Mouse (Mus musculus): Measurements from ENCODE around the gene Bicral. TPM values are rescaled to one million over a fixed set of nuclear protein-coding genes. Genes with fewer than 3 reads are reported as not detected.
"Not testable (repeated sequence)": the region's sequence is repeated elsewhere in the genome, so short reads cannot be mapped to it uniquely, and the experiment has no call there.

Gene Bicral
- total RNA-seq, 2 experiments from 2014 or later = 8.2 to 12.1 TPM

DNA sequence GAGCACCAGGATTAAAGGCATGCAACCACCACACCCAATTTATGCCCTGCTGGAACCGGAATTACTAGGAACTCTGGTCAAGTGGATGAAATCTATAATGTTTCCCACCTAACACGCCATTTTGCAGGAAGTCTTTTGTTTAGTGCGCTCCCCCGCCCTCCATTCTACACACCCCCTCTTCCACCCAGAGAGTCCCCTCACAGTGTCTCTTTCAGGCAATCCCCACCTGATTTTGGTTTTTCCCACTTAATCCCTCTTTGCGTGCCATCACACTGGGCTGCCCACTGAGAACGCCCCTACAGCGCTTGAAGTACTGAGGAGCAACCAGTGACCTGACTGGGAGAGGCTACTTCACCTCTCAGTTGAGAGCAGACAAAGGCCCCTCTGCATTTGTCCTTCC is 11.1 kb downstream of the Bicral start:
- intact Hi-C loops (cut with DNase I) = no loop called here
- DNase-seq = no peak

DNA sequence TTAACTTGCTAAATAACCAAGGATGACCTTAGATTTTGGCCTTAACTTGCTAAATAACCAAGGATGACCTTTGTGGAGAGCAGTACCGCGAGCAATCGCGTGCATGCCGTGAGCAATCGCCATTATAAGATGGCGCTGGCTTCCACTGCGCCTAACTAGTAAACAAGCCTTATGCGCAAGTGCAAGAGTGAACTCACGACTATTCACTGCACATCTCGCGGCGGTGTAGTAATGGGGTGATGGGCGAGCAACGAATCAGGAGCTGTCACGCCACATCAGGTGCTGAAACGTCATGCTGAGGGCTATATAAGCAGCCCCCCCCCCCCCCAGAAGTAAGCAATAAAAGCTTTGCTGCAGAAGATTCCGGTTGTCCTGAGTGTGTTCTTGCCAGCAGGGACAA is 11.7 kb downstream of the Bicral start:
- intact Hi-C loops (cut with DNase I) = not testable (repeated sequence)

DNA sequence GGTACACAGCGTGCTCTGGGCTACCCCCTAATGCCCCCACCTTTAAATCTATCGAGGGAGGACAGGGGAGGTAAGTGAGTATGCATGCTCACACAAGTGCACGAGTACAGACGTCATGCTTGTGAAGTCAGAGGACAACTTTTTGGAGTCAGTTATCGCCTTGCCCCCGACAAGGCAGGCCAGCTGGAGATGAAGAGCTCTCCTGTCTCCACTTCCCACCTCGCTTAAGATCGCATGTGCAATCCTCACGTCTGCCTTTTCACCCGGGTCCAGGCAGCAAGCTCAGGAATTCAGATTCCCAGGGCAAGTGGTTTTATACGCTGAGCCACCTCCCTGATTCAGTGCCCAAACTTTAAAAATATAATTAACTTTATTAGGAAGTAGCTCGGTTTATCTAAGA is 13.0 kb downstream of the Bicral start:
- DNase-seq = no peak
- intact Hi-C loops (cut with DNase I) = no loop called here

More for the DNA sequence above, 11.7 kb downstream of the Bicral start:
- DNase-seq = not testable (repeated sequence)

- DNase-seq = no peak
Measured at GRCm38 (mm10) chr17:46844811-46845210, 13.5 kb downstream of the Bicral start.

GRCm38 (mm10) chr17:46843716-46844115 is 14.6 kb downstream of the Bicral start:
- no peak for DNase-seq
- intact Hi-C loops (cut with DNase I) = no loop called here

More at GRCm38 (mm10) chr17:46844811-46845210, 13.5 kb downstream of the Bicral start:
- intact Hi-C loops (cut with DNase I) = no loop called here

DNA sequence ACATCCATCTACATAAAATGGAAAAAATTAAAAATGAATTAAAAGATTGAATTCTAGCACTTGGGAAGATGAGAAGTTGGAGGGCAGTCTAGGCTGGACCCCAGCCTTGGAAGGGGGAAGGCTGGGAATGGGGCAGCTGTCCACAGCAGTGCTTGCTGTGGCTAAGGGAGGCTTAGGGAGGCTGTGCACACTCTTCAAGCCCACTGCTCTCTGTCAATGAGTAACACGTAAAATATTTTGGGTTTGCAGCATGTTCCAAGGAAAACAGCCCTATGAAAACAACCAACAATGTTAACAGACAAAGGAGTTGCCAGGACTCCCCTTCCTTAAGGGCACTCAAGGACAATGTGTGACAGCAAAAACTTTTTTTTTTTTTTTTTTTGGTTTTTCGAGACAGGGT is 15.3 kb downstream of the Bicral start:
- intact Hi-C loops (cut with DNase I) = no loop called here
- DNase-seq = no peak

GRCm38 (mm10) chr17:46840304-46841010 is 17.8 kb downstream of the Bicral start:
- no peak for DNase-seq

GRCm38 (mm10) chr17:46838396-46838920 is 19.8 kb downstream of the Bicral start:
- DNase-seq = no peak
- intact Hi-C loops (cut with DNase I) = no loop called here

More at GRCm38 (mm10) chr17:46840304-46841010, 17.8 kb downstream of the Bicral start:
- intact Hi-C loops (cut with DNase I) = no loop called here

DNA sequence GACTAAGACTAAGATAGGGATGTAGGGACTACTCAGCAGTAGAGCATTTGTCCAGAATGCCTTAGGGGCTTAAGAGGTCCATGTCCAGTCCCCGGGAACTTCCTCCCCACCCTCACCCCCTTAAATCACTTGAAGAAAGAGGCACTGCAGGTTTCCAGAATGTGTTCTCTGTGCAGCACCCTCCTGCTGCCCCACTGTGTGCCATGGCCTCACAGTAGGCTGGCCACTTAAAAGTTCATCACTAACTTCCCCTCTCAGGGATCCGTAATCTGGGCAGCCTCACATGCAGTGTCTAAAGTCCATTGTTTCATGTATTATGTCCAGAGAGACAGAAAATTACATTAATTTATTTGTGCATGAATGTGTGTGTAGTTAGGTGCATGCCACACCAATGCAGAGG is 20.4 kb downstream of the Bicral start:
- DNase-seq = no peak
- intact Hi-C loops (cut with DNase I) = no loop called here

DNA sequence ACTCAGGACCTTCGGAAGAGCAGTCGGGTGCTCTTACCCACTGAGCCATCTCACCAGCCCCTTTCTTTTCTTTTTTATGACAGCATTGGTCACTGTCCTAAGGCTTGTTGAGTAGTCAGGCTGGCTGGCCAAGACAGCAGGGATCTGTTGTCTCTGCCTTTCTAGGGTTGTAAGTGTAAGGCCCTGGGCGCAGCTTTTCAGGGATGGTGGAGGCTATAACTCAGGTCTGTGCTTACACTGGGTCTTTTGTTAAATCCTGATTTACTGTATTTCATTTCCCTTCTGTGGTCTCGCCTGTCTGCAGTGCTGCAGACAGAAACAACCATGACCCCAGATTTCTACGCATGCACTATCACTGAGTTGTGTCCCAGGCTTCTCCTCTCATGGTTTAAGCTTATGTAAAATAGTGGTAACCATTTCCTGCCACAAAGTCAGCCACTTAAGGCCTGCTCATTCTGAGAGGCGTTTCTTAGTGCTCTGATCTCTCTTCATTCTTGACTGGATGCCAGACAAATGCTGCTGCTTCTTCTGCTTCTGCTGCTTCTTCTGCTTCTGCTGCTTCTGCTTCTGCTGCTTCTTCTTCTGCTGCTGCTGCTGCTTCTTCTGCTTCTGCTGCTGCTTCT is 23.1 kb downstream of the Bicral start:
- no peak for DNase-seq
- intact Hi-C loops (cut with DNase I) = no loop called here

DNA sequence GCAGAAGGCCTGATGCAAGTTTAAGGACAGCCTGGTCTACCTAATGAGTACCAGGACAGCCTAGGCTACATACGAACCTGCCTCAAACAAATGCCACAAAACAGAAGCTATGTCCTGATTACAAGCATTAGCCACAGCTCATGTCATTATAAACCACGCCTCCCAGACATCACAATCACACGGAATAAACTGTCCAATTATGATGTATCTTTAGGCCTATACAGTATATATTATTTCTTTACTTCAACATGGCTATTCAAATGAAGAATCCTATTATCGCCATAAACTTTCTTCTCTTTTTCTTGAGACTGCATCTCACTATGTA is 25.3 kb downstream of the Bicral start:
- intact Hi-C loops (cut with DNase I) = no loop called here
- no peak for DNase-seq

GRCm38 (mm10) chr17:46832101-46832980 is 25.9 kb downstream of the Bicral start:
- intact Hi-C loops (cut with DNase I) = no loop called here
- peak; percentile 54 to 60 for DNase-seq

DNA sequence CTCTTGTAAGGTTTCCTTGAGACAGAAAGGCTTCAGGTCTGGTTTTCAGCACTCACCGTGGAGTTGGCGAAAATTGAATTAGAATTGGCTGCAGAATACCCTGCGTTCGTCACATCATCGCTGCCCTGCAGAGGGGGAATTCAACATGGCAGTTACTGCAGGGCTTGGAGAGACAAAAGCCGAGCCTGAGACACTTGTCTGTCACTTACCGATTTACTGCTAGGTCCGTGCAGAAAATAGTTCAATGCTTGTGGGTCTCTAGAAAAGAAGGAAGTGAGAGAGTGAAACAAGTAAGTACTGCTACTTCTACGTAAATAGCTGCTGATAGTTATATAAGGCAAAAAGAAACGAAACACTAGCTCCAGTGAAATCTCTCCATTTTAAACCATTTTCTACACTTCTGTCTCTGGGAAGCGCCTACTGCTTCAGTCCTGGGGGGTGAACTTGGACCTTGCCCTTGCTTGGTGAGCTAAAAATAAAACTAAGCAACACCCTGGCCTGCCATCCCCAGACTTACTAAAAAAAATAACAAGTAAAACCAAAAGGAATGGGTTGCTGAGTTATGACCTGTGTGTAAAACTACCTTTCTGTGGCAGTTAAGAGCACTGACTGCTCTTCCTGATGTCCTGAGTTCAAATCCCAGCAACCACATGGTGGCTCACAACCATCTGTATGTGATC is 28.3 kb downstream of the Bicral start:
- DNase-seq = no peak
- intact Hi-C loops (cut with DNase I) = no loop called here

DNA sequence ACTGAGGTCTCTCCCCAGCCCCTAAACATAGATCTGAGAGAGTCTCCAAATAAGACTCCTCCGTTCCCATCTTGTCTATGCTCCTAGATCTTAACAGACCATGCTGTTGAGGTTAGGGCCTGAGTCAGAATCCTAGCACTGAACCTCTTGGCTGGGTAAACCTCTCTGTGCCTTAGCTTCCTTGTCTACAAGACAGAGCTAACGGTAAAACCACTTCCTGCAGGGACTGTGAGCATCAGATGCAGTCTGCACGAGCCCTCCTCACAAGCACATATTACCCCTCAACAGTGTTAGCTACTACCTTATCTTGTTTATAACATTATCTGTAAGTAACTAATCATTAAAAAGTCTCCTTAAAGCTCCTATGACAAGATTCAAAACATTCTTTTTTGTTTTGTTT is 29.3 kb downstream of the Bicral start:
- no peak for DNase-seq
- intact Hi-C loops (cut with DNase I) = no loop called here

- no peak for DNase-seq
- intact Hi-C loops (cut with DNase I) = loop anchor here (5.0 kb wide), 1 partner anchor 59 kb away; no protein-coding TSS in a partner anchor
Measured at GRCm38 (mm10) chr17:46823091-46823490, 35.2 kb downstream of the Bicral start.

- no peak for DNase-seq
- intact Hi-C loops (cut with DNase I) = loop anchor here (5.0 kb wide), 1 partner anchor 62 kb away; no protein-coding TSS in a partner anchor
Measured at GRCm38 (mm10) chr17:46820628-46821027, 37.7 kb downstream of the Bicral start.

DNA sequence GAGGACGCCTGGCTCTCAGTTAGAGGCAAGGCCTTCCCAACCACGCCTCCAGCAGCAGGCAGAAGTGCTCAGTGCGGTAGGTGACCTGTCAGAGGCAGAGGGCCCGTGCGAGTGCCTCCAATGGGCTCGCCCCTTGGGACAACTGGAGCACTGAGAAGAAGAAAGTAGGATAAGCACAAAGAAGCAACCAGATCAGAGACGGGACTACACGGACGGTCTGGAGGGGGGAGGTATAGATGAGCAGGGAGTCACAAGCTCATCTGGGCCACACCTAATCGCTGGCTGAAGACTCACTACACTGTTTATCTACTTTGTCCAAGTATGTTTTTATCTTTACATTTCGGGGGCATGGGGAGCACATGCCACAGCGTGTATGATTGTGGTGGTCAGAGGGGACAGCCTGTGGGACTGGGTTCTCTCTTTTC is 40.5 kb downstream of the Bicral start:
- intact Hi-C loops (cut with DNase I) = no loop called here

DNA sequence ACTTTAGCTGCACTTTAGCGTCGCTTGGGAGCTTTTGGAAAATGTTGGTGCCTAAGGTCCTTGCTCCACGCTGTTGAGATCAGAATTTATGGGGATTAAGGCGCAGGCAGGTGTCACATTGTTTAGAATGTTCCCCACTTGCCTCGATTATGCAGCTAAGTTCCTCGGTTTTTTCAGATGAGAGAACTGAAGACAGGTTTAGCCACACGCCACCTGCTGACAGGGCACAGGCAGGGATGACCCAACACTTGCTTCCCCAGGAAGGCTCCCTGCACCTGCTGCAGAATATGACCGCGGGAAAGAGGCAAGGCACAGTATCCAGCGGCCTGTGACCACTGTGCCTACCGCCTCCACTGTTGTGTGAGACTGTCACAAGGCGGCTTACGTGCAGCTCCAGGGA is 42.0 kb downstream of the Bicral start:
- intact Hi-C loops (cut with DNase I) = no loop called here
- no peak for DNase-seq

More for the DNA sequence above, 40.5 kb downstream of the Bicral start:
- no peak for DNase-seq

- intact Hi-C loops (cut with DNase I) = no loop called here
- DNase-seq = no peak
Measured at GRCm38 (mm10) chr17:46814497-46814896, 43.8 kb downstream of the Bicral start.

DNA sequence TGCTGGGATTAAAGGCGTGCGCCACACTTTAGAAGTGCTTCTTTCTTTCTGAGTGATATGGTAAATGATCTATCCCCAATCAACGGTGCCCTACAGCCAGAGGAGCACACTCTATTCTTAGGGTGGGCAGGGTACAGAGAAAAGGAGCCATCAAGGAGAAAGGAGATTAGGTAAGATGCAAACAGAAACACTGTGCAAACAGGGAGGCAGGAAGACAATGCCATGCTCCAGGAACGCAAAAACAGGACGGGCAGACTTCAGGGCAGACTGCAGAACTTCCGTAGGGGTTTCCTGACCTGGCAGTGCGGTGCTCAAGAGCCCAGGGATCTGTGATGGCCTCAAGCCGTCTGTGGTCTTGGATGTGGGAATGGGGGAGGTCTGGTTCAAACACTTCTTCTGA is 44.6 kb downstream of the Bicral start:
- intact Hi-C loops (cut with DNase I) = no loop called here
- DNase-seq = no peak

Data from gastrocnemius, postnatal 36 days (tissue).